Mouse (Mus musculus): Measurements from ENCODE around the gene Pfkfb3. TPM values are rescaled to one million over a fixed set of nuclear protein-coding genes. Genes with fewer than 3 reads are reported as not detected.

Gene Pfkfb3
- polyA plus RNA-seq, 1 experiment = not detected

DNA sequence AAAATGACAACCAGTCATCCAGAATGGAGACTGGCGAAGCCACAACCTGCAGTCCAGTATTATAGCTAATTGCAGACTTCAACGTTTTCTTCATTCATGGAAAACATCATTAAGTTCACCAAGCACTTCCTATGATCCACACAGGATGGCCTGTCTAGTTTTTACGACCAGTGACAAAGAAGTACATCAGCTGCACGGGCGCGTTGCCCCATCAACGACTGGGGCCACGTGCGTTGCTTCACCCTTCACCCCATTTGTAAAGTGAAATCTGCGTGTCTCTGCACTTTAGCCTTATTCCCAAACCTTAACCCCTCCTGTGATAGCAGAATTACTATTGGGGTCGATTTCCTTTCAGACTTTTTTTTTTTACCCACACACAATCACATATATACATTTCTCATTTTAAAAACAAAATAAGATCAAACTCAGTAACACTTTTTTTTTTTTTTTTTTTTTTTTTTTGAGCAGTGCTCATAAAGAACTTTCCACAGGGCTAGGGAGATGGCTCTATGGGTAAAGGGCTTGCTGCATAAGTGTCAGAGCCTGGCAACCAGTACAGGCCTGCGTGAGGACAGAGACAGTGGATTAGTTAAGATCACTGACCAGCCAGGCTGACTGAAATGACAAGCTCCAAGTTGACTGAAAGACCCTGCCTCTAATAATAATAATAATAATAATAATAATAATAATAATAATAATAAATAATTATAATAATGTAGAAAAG lies 115.5 kb downstream of the Pfkfb3 start:
- Histone ChIP-seq H3K27ac (ENCODE audit: insufficient read depth, low read depth, low read length) (no peak overlapping the region), H3K4me3 (ENCODE audit: insufficient read depth, low read depth, low read length) (no peak overlapping the region), H3K4me1 (ENCODE audit: control insufficient read depth, insufficient read depth, low read length) (peaks cover 4% of the 10 kb centered on the region; the same call in 1 of the 2 replicates)
- WGBS = 87% methylated on average over 12 of the region's 12 CpGs
- TF ChIP-seq POLR2A (IDR thresholded peaks at IDR 0.05; ENCODE audit: insufficient read depth, low read depth, low read length) (no peak), CTCF (IDR thresholded peaks at IDR 0.05; ENCODE audit: insufficient read depth, low read depth, low read length) (no peak)

DNA sequence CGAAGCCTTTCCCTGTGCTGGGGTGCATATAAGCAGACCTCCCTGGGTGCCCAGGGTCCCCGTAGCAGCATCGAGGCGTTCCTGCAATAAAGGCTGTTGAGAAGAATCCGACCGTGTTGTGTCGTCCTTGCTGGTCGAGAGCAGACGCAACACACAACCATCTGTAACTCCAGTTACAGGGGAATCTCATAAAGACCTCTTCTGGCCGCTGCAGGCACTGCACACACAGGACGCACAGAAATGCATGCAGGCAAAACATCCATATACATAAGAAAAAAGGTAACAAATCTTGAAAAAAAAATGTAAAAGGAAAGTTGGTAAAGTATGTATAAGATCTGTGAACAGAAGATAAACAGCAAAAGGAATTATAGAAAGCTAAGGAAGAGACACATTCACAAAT lies 117.5 kb downstream of the Pfkfb3 start:
- WGBS = 97% methylated on average over 11 of the region's 11 CpGs
- TF ChIP-seq CTCF (IDR thresholded peaks at IDR 0.05; ENCODE audit: insufficient read depth, low read depth, low read length) (no peak), POLR2A (IDR thresholded peaks at IDR 0.05; ENCODE audit: insufficient read depth, low read depth, low read length) (no peak)
- no peak overlapping the region for H3K4me3 ChIP-seq (ENCODE audit: insufficient read depth, low read depth, low read length)
- H3K27ac ChIP-seq (ENCODE audit: insufficient read depth, low read depth, low read length) = no peak overlapping the region
- peaks cover 4% of the 10 kb centered on the region; the same call in 1 of the 2 replicates for H3K4me1 ChIP-seq (ENCODE audit: control insufficient read depth, insufficient read depth, low read length)

DNA sequence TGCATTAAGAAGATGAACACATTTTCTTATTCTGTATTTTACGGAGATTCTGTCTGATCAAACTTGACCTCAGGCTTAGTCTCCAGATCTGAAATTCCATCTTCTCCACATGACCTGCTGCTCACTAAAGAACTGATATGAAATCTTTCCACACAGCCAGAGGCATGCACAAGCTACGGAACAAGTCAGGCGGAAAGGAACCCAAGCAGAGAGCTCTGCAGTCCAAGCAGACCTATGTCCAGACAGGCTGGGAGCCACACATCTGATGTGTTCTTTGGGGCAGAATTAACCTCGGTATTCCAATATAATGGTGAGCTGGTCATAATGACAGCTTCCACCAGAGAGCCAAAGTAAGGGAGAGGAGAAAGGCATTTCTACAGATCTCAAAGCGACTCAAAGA lies 120.5 kb downstream of the Pfkfb3 start:
- H3K4me3 ChIP-seq (ENCODE audit: insufficient read depth, low read depth, low read length) = no peak overlapping the region
- TF ChIP-seq CTCF (IDR thresholded peaks at IDR 0.05; ENCODE audit: insufficient read depth, low read depth, low read length) (no peak), POLR2A (IDR thresholded peaks at IDR 0.05; ENCODE audit: insufficient read depth, low read depth, low read length) (no peak)
- peaks cover 11% of the 10 kb centered on the region for H3K4me1 ChIP-seq (ENCODE audit: control insufficient read depth, insufficient read depth, low read length)
- 86% methylated on average over 5 of the region's 5 CpGs for whole genome bisulfite sequencing
- no peak overlapping the region for H3K27ac ChIP-seq (ENCODE audit: insufficient read depth, low read depth, low read length)

DNA sequence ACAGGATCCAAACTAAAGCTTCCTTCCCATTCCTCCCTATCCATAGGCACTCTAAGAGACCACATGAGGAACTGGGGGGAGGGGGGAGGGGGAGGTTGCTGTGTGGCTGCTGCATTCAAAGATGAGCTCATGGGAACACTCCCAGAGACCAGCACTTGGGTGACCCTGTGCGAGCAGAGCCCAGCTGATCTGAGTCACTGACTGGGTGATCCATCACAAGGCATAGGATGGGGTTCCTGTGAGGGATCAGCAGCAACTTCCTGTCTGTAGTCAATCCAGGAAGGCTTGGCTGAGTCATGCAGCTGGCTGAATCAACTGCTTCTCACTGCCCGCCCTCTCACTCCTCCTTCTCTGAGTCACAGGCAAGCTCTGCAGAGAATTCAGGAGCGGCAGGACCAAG lies 124.3 kb downstream of the Pfkfb3 start:
- H3K4me1 ChIP-seq (ENCODE audit: control insufficient read depth, insufficient read depth, low read length) = peaks cover 16% of the 10 kb centered on the region
- no peak overlapping the region for H3K4me3 ChIP-seq (ENCODE audit: insufficient read depth, low read depth, low read length)
- WGBS = 8% methylated on average over 3 of the region's 3 CpGs
- H3K27ac ChIP-seq (ENCODE audit: insufficient read depth, low read depth, low read length) = peak overlapping the region; percentile 80
- TF ChIP-seq CTCF (IDR thresholded peaks at IDR 0.05; ENCODE audit: insufficient read depth, low read depth, low read length) (no peak), POLR2A (IDR thresholded peaks at IDR 0.05; ENCODE audit: insufficient read depth, low read depth, low read length) (no peak)

DNA sequence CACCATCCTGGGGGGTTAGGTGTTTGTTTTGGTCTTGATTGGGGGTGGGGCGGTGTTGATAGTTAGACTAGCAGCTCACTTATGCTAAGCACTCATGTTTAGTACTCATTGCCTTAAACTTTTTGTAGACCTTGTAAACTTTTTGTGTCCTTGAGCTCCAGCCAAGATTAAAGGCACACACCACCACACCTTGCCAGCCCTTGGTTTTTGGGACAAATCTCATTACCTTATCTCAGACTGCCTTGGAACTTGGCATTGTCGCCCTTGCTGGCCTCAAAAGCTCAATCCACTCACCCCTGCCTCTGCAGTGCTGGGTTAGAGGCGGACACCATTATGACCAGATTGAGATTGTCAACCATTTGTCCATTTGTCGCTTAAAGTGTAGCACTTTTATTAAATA lies 125.3 kb downstream of the Pfkfb3 start:
- Histone ChIP-seq H3K4me3 (ENCODE audit: insufficient read depth, low read depth, low read length) (no peak overlapping the region), H3K4me1 (ENCODE audit: control insufficient read depth, insufficient read depth, low read length) (peaks cover 13% of the 10 kb centered on the region), H3K27ac (ENCODE audit: insufficient read depth, low read depth, low read length) (peak overlapping the region; percentile 60; the same call in 1 of the 2 replicates)
- TF ChIP-seq CTCF (IDR thresholded peaks at IDR 0.05; ENCODE audit: insufficient read depth, low read depth, low read length) = no peak
- TF ChIP-seq POLR2A (IDR thresholded peaks at IDR 0.05; ENCODE audit: insufficient read depth, low read depth, low read length) = no peak
- WGBS = 96% methylated on average over 4 of the region's 4 CpGs

DNA sequence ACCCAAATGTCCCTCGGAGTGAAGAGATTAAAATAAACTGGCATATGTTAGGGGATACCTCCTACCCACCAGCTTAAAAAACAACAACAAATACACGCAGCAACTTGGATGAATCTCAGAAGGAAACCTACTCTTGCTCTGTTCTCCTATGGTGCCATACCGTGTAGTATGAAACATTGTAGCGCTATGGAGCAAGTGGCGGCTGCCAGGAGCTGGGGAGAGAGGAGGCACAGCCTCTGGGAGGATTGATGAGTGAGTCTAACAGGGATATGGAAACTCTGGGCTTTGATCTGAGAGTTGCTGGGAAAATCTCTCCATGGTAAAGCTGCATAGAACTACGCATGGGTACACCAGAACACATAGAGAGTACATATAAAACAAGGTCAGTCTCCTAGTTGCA lies 126.3 kb downstream of the Pfkfb3 start:
- WGBS = 89% methylated on average over 6 of the region's 6 CpGs
- TF ChIP-seq CTCF (IDR thresholded peaks at IDR 0.05; ENCODE audit: insufficient read depth, low read depth, low read length) = no peak
- TF ChIP-seq POLR2A (IDR thresholded peaks at IDR 0.05; ENCODE audit: insufficient read depth, low read depth, low read length) = no peak
- Histone ChIP-seq H3K4me3 (ENCODE audit: insufficient read depth, low read depth, low read length) (no peak overlapping the region), H3K4me1 (ENCODE audit: control insufficient read depth, insufficient read depth, low read length) (peaks cover 13% of the 10 kb centered on the region), H3K27ac (ENCODE audit: insufficient read depth, low read depth, low read length) (no peak overlapping the region)

DNA sequence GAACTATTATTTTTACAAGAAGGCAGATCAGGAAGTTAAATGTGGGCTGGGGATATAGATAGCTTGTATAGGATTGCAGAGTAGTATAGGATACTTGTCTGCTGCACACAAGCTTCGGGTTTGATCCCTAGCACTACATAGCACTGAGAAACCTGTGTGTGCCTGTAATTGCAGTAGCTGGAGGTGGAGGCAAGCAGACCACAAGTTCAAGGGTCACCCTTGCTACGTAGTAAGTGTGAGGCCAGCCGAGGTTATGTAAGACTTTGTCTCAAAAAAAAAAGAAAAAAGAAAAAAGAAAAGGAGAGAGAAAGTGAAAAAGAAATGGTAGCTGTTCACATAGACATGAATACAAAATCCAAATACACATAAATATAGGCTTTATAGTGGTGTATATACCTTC lies 127.5 kb downstream of the Pfkfb3 start:
- no peak for TF ChIP-seq POLR2A (IDR thresholded peaks at IDR 0.05; ENCODE audit: insufficient read depth, low read depth, low read length)
- TF ChIP-seq CTCF (IDR thresholded peaks at IDR 0.05; ENCODE audit: insufficient read depth, low read depth, low read length) = no peak
- 68% methylated on average over 3 of the region's 3 CpGs for WGBS
- H3K4me3 ChIP-seq (ENCODE audit: insufficient read depth, low read depth, low read length) = no peak overlapping the region
- peak overlapping the region; percentile 62; the same call in 1 of the 2 replicates for H3K27ac ChIP-seq (ENCODE audit: insufficient read depth, low read depth, low read length)
- H3K4me1 ChIP-seq (ENCODE audit: control insufficient read depth, insufficient read depth, low read length) = peaks cover 13% of the 10 kb centered on the region

DNA sequence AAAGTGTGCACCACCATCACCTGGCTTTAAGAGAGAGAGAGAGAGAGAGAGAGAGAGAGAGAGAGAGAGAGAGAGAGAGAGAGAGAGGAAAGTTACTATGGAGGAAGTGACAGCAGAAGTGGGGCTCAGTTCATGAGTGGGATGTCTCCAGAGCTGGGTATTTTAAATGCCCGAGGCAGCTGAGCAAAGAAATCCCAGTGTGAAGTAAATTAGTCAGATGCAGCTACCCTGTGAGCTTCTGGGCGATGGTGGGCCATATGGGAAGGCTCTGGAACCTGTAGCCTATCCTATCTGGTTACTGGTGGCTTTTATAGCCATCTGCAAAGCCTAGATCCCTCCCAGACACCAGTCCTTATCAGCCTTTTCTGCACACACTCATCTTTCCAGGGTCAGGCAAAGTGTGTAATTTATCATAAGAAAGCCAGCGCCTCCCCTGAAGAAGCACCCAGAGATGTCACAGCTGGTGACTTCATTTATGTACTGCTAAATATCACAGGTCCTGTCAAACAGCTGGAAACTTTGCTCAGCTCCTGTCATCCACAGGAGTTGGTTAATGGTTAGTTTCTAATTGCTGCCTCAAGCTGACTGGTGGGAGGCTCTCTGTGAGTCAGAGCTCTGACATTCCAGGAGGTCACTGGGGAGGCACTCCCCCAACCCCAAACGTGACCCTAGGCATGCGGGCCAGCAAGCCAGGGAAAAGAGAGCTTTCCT lies 128.3 kb downstream of the Pfkfb3 start:
- peaks cover 13% of the 10 kb centered on the region for H3K4me1 ChIP-seq (ENCODE audit: control insufficient read depth, insufficient read depth, low read length)
- H3K4me3 ChIP-seq (ENCODE audit: insufficient read depth, low read depth, low read length) = no peak overlapping the region
- WGBS = 24% methylated on average over 5 of the region's 5 CpGs
- peak overlapping the region; percentile 64 for H3K27ac ChIP-seq (ENCODE audit: insufficient read depth, low read depth, low read length)
- no peak for TF ChIP-seq CTCF (IDR thresholded peaks at IDR 0.05; ENCODE audit: insufficient read depth, low read depth, low read length)
- no peak for TF ChIP-seq POLR2A (IDR thresholded peaks at IDR 0.05; ENCODE audit: insufficient read depth, low read depth, low read length)

DNA sequence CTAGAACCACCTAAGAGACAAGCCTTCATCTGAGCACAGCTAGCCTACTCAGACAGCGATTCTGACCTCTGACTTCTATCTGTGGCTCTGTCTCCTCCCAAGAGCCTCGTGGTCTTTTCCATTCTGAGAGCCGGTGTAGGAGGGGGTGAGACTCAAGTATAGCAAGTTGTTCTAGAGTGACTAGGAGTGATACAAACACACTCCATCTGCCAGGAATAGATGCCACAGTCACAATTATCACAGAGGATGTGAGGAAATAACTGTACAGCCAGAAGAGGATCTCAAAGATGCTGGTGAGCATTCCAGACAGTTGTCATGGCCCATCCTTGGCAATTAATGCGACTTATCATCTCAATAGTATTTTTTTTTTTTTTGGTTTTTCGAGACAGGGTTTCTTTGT lies 129.6 kb downstream of the Pfkfb3 start:
- Histone ChIP-seq H3K4me3 (ENCODE audit: insufficient read depth, low read depth, low read length) (no peak overlapping the region), H3K4me1 (ENCODE audit: control insufficient read depth, insufficient read depth, low read length) (peaks cover 8% of the 10 kb centered on the region), H3K27ac (ENCODE audit: insufficient read depth, low read depth, low read length) (no peak overlapping the region)
- TF ChIP-seq POLR2A (IDR thresholded peaks at IDR 0.05; ENCODE audit: insufficient read depth, low read depth, low read length) = no peak
- TF ChIP-seq CTCF (IDR thresholded peaks at IDR 0.05; ENCODE audit: insufficient read depth, low read depth, low read length) = no peak
- WGBS = 82% methylated on average over 5 of the region's 5 CpGs
